Mouse (Mus musculus): ENCODE results near the gene Gm3952. TPM values are rescaled to one million over a fixed set of nuclear protein-coding genes. Genes with fewer than 3 reads are reported as not detected.
A peak's percentile ranks its signal among the peaks of the same experiment; 100 is the strongest.

The Gm3952 gene
- polyA plus RNA-seq (2014; fragmentation: Nextera tagmentation; extraction: Ambion mirVana), result not detected in 2 replicates

DNA sequence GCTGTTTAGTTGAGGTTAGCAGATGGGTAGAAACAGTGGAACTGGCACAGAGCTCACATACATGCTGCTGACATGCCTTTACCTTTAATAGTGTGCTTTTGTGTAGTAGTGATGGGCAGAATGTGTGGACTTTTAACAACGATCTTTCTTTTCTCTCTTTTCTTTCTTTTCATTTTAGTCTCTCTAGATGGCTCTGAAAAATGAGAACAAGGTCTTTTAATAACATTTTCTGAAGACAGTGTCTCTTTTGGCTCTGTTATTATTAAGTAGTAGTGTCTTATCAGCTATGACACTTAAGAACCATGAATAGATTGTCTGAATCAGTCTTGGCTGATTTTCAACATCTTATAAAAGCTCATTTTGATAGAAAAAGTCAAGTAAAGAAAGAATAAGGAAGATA lies at the start of gene Gm3952:
Gene Gm3952 (minus strand): TSS at position 101 of the 400 bp plus-strand sequence.
- H3K9me3 ChIP-seq (ENCODE audit: control insufficient read depth, low read length), result no peaks in the 10 kb centered on the region
- ATAC-seq (replicated peaks; ENCODE audit: low FRiP score) (no peak), DNase-seq (ENCODE audit: low spot score) (no peak)
- 86% methylated on average over 1 of the region's 1 CpGs for WGBS
- no peak within 1 kb of the TSS for H3K4me2 ChIP-seq (ENCODE audit: low read depth, low read length, severe bottlenecking)
- H3K4me3 ChIP-seq (ENCODE audit: low read depth, low read length), result no peak within 1 kb of the TSS
- H3K9ac ChIP-seq (ENCODE audit: low read length), result no peak within 1 kb of the TSS
- no peak within 1 kb of the TSS for H3K27ac ChIP-seq (ENCODE audit: low read depth, low read length)
- no peaks in the 10 kb centered on the region for H3K36me3 ChIP-seq (ENCODE audit: control insufficient read depth, insufficient read depth, low read length)
- no peaks in the 10 kb centered on the region for H3K27me3 ChIP-seq (ENCODE audit: control insufficient read depth, insufficient read depth, low read length)
- H3K4me1 ChIP-seq (replicated peaks; ENCODE audit: control insufficient read depth, insufficient read depth, low read length), result no peaks in the 10 kb centered on the region

DNA sequence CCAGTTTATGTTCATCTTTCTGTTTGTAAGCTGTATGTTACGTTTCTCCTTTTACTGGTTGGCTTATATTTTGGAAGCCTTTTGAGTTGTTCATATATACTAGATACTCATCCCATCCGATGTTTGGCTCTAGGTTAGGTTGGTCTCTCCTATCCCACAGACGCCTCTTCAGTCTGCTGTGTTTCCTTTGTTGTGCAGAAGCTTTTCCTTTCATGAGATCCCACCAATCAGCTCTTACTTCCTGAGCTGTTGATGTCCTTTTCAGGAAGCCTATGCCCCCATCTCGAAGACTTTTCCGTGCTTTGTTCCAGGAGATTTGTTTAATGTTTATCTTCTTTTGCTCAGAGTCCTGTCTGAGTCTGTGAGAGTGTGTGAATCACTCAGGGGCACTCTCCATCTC lies 45.3 kb upstream of the Gm3952 start:
- Histone ChIP-seq H3K4me2 (ENCODE audit: low read depth, low read length, severe bottlenecking) (no peak overlapping the region), H3K27ac (ENCODE audit: low read depth, low read length) (no peak overlapping the region), H3K27me3 (ENCODE audit: control insufficient read depth, insufficient read depth, low read length) (no peaks in the 10 kb centered on the region), H3K36me3 (ENCODE audit: control insufficient read depth, insufficient read depth, low read length) (no peaks in the 10 kb centered on the region), H3K9me3 (ENCODE audit: control insufficient read depth, low read length) (no peaks in the 10 kb centered on the region), H3K4me3 (ENCODE audit: low read depth, low read length) (no peak overlapping the region), H3K9ac (ENCODE audit: low read length) (no peak overlapping the region), H3K4me1 (replicated peaks; ENCODE audit: control insufficient read depth, insufficient read depth, low read length) (no peaks in the 10 kb centered on the region)
- DNase-seq (ENCODE audit: low spot score), result no peak
- WGBS, result 60% methylated on average over 5 of the region's 5 CpGs
- ATAC-seq (replicated peaks; ENCODE audit: low FRiP score), result no peak

- Histone ChIP-seq H3K4me1 (replicated peaks; ENCODE audit: control insufficient read depth, insufficient read depth, low read length) (no peaks in the 10 kb centered on the region), H3K4me2 (ENCODE audit: low read depth, low read length, severe bottlenecking) (no peak overlapping the region), H3K27ac (ENCODE audit: low read depth, low read length) (no peak overlapping the region), H3K9me3 (ENCODE audit: control insufficient read depth, low read length) (no peaks in the 10 kb centered on the region), H3K9ac (ENCODE audit: low read length) (no peak overlapping the region), H3K27me3 (ENCODE audit: control insufficient read depth, insufficient read depth, low read length) (no peaks in the 10 kb centered on the region), H3K36me3 (ENCODE audit: control insufficient read depth, insufficient read depth, low read length) (no peaks in the 10 kb centered on the region), H3K4me3 (ENCODE audit: low read depth, low read length) (no peak overlapping the region)
- no peak for ATAC-seq (replicated peaks; ENCODE audit: low FRiP score)
- no peak for DNase-seq (ENCODE audit: low spot score)
- WGBS, result 86% methylated on average over 4 of the region's 4 CpGs
Observed at GRCm38 (mm10) chr8:128812521-128812920, 14.0 kb upstream of the Gm3952 start.

DNA sequence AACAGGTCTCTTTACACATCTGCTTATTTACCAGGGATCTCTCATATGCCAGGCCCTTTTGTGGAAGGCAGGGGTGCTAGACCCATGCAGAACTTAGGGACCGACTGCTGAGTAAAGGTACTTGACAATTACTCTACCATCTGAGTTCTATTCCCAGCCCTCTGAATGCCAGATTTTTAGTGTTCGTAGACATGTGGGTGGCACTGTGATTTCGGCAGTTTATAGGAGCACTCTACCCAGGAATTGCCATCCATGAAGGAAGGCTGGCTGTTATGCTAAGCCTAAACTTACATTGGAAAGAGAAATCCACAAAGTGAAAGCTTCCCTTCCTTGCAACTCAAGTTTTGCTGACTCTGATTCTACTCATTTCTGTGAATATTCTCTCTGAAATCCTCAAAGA lies 62.8 kb downstream of the Gm3952 start:
- no peak overlapping the region for H3K9ac ChIP-seq (ENCODE audit: low read length)
- H3K9me3 ChIP-seq (ENCODE audit: control insufficient read depth, low read length), result no peaks in the 10 kb centered on the region
- no peak for DNase-seq (ENCODE audit: low spot score)
- H3K4me2 ChIP-seq (ENCODE audit: low read depth, low read length, severe bottlenecking), result no peak overlapping the region
- no peak overlapping the region for H3K27ac ChIP-seq (ENCODE audit: low read depth, low read length)
- 95% methylated on average over 3 of the region's 3 CpGs for WGBS
- no peak for ATAC-seq (replicated peaks; ENCODE audit: low FRiP score)
- no peaks in the 10 kb centered on the region for H3K27me3 ChIP-seq (ENCODE audit: control insufficient read depth, insufficient read depth, low read length)
- no peaks in the 10 kb centered on the region; the same call in 1 of the 2 replicates for H3K36me3 ChIP-seq (ENCODE audit: control insufficient read depth, insufficient read depth, low read length)
- H3K4me3 ChIP-seq (ENCODE audit: low read depth, low read length), result no peak overlapping the region
- H3K4me1 ChIP-seq (replicated peaks; ENCODE audit: control insufficient read depth, insufficient read depth, low read length), result no peaks in the 10 kb centered on the region

- H3K4me2 ChIP-seq (ENCODE audit: low read depth, low read length, severe bottlenecking), result no peak overlapping the region
- no peaks in the 10 kb centered on the region for H3K9me3 ChIP-seq (ENCODE audit: control insufficient read depth, low read length)
- WGBS, result 95% methylated on average over 3 of the region's 3 CpGs
- H3K36me3 ChIP-seq (ENCODE audit: control insufficient read depth, insufficient read depth, low read length), result no peaks in the 10 kb centered on the region; the same call in 1 of the 2 replicates
- ATAC-seq (replicated peaks; ENCODE audit: low FRiP score) (no peak), DNase-seq (ENCODE audit: low spot score) (no peak)
- no peak overlapping the region for H3K9ac ChIP-seq (ENCODE audit: low read length)
- H3K4me1 ChIP-seq (replicated peaks; ENCODE audit: control insufficient read depth, insufficient read depth, low read length), result no peaks in the 10 kb centered on the region
- H3K27ac ChIP-seq (ENCODE audit: low read depth, low read length), result no peak overlapping the region
- no peak overlapping the region for H3K4me3 ChIP-seq (ENCODE audit: low read depth, low read length)
- no peaks in the 10 kb centered on the region for H3K27me3 ChIP-seq (ENCODE audit: control insufficient read depth, insufficient read depth, low read length)
Observed at GRCm38 (mm10) chr8:128734118-128734517, 64.4 kb downstream of the Gm3952 start.

GRCm38 (mm10) chr8:128732254-128732653 lies 66.2 kb downstream of the Gm3952 start:
- H3K4me2 ChIP-seq (ENCODE audit: low read depth, low read length, severe bottlenecking), result no peak overlapping the region
- no peak for ATAC-seq (replicated peaks; ENCODE audit: low FRiP score)
- WGBS, result 52% methylated on average over 2 of the region's 2 CpGs
- no peak overlapping the region for H3K27ac ChIP-seq (ENCODE audit: low read depth, low read length)
- H3K27me3 ChIP-seq (ENCODE audit: control insufficient read depth, insufficient read depth, low read length), result no peaks in the 10 kb centered on the region
- no peak for DNase-seq (ENCODE audit: low spot score)
- H3K36me3 ChIP-seq (ENCODE audit: control insufficient read depth, insufficient read depth, low read length), result no peaks in the 10 kb centered on the region; the same call in 1 of the 2 replicates
- no peak overlapping the region for H3K4me3 ChIP-seq (ENCODE audit: low read depth, low read length)
- no peaks in the 10 kb centered on the region for H3K9me3 ChIP-seq (ENCODE audit: control insufficient read depth, low read length)
- H3K4me1 ChIP-seq (replicated peaks; ENCODE audit: control insufficient read depth, insufficient read depth, low read length), result no peaks in the 10 kb centered on the region
- H3K9ac ChIP-seq (ENCODE audit: low read length), result no peak overlapping the region

GRCm38 (mm10) chr8:128727213-128727612 lies 71.3 kb downstream of the Gm3952 start:
- Histone ChIP-seq H3K9me3 (ENCODE audit: control insufficient read depth, low read length) (no peaks in the 10 kb centered on the region), H3K27me3 (ENCODE audit: control insufficient read depth, insufficient read depth, low read length) (no peaks in the 10 kb centered on the region), H3K4me1 (replicated peaks; ENCODE audit: control insufficient read depth, insufficient read depth, low read length) (no peaks in the 10 kb centered on the region), H3K4me3 (ENCODE audit: low read depth, low read length) (no peak overlapping the region), H3K9ac (ENCODE audit: low read length) (no peak overlapping the region), H3K4me2 (ENCODE audit: low read depth, low read length, severe bottlenecking) (no peak overlapping the region), H3K36me3 (ENCODE audit: control insufficient read depth, insufficient read depth, low read length) (peaks cover 7% of the 10 kb centered on the region; the same call in 1 of the 2 replicates), H3K27ac (ENCODE audit: low read depth, low read length) (no peak overlapping the region)
- 87% methylated on average over 1 of the region's 1 CpGs for WGBS
- no peak for ATAC-seq (replicated peaks; ENCODE audit: low FRiP score)
- no peak for DNase-seq (ENCODE audit: low spot score)

DNA sequence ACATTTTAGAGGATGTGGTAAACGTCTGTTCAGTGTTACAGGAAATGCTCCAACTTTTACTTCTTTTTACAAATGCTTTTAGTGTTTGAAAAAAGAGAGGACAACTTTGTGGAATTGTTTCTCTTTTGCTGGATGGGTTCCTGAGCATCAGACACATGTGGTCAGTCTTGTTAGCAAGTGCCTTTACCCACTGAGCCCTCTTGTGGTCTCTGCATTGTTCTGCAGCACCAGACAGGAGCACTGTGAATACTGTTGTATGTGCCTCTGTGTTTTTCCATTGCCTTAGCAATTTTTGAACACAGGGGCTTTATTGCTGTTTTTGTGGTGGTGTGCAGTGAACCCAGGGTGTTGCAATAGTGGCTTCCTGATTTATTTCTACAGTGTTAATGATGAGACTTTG lies 73.7 kb downstream of the Gm3952 start:
- DNase-seq (ENCODE audit: low spot score), result no peak

DNA sequence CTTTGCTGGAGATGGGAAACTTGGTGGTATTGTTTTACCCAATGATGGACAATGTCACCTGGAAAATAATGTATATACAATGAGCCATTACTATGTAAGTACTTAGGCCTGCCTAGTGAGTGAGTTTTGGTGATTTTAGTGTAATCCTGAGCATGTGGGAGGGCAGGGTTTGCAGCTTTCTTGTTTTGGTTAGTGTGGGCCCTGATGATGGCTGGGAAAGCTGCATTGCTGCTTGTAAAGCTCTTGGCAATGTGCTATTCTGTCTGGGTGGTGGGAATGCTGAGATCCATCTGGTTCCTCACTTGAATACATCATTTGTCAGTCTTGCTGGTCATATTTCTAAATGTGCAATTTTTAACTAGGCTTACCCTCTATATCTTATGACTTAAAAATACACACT lies 82.3 kb downstream of the Gm3952 start:
- H3K9me3 ChIP-seq (ENCODE audit: control insufficient read depth, low read length), result no peaks in the 10 kb centered on the region
- H3K27me3 ChIP-seq (ENCODE audit: control insufficient read depth, insufficient read depth, low read length), result no peaks in the 10 kb centered on the region
- no peaks in the 10 kb centered on the region for H3K4me1 ChIP-seq (replicated peaks; ENCODE audit: control insufficient read depth, insufficient read depth, low read length)
- H3K4me3 ChIP-seq (ENCODE audit: low read depth, low read length), result no peak overlapping the region
- no peak overlapping the region for H3K27ac ChIP-seq (ENCODE audit: low read depth, low read length)
- no peak overlapping the region for H3K4me2 ChIP-seq (ENCODE audit: low read depth, low read length, severe bottlenecking)
- DNase-seq (ENCODE audit: low spot score) (no peak), ATAC-seq (replicated peaks; ENCODE audit: low FRiP score) (no peak)
- no peak overlapping the region for H3K9ac ChIP-seq (ENCODE audit: low read length)
- H3K36me3 ChIP-seq (ENCODE audit: control insufficient read depth, insufficient read depth, low read length), result peaks cover 14% of the 10 kb centered on the region

More for the DNA sequence above, 73.7 kb downstream of the Gm3952 start:
- 61% methylated on average over 1 of the region's 1 CpGs for WGBS
- ATAC-seq (replicated peaks; ENCODE audit: low FRiP score), result peak; percentile 61; the same call in 1 of the 2 replicates
- H3K27ac ChIP-seq (ENCODE audit: low read depth, low read length), result no peak overlapping the region
- H3K4me1 ChIP-seq (replicated peaks; ENCODE audit: control insufficient read depth, insufficient read depth, low read length), result no peaks in the 10 kb centered on the region
- no peaks in the 10 kb centered on the region for H3K9me3 ChIP-seq (ENCODE audit: control insufficient read depth, low read length)
- H3K36me3 ChIP-seq (ENCODE audit: control insufficient read depth, insufficient read depth, low read length), result peaks cover 10% of the 10 kb centered on the region
- no peak overlapping the region for H3K9ac ChIP-seq (ENCODE audit: low read length)
- no peak overlapping the region for H3K4me2 ChIP-seq (ENCODE audit: low read depth, low read length, severe bottlenecking)
- H3K4me3 ChIP-seq (ENCODE audit: low read depth, low read length), result no peak overlapping the region
- H3K27me3 ChIP-seq (ENCODE audit: control insufficient read depth, insufficient read depth, low read length), result no peaks in the 10 kb centered on the region

Measured in forebrain, embryonic 11.5 days (tissue).